Mouse (Mus musculus): ENCODE data around the gene Mapk8ip1. TPM values are rescaled to one million over a fixed set of nuclear protein-coding genes. Genes with fewer than 3 reads are reported as not detected.
"Not testable (repeated sequence)": the region's sequence is repeated elsewhere in the genome, so short reads cannot be mapped to it uniquely, and the experiment has no call there.

Gene Mapk8ip1
- total and polyA plus RNA-seq, 3 experiments: 0.05 to 0.22 TPM; not detected in 1

GRCm38 (mm10) chr2:92405687-92406086, 4.6 kb upstream of the Mapk8ip1 start:
- Histone ChIP-seq H3K4me3 (ENCODE audit: low read depth, low read length) (no peak overlapping the region), H3K27me3 (ENCODE audit: insufficient read depth, low read length) (peaks cover under 1% of the 10 kb centered on the region; the same call in 1 of the 2 replicates), H3K4me1 (ENCODE audit: insufficient read depth, low read depth, low read length) (peaks cover 4% of the 10 kb centered on the region; the same call in 1 of the 2 replicates), H3K9me3 (replicated peaks) (peaks cover 9% of the 10 kb centered on the region), H3K36me3 (replicated peaks) (peaks cover 86% of the 10 kb centered on the region)
- no peak for ATAC-seq (ENCODE audit: extremely low read depth, insufficient number of reproducible peaks, low FRiP score, poor library complexity, severe bottlenecking)
- no peak for DNase-seq (ENCODE audit: low spot score)
- TF ChIP-seq GATA2 (IDR thresholded peaks at IDR 0.05; ENCODE audit: borderline replicate concordance, low read depth, low read length): no peak
- no peak for TF ChIP-seq GATA1 (IDR thresholded peaks at IDR 0.05; ENCODE audit: borderline replicate concordance, low read length)
- TF ChIP-seq TAL1 (conservative IDR thresholded peaks at IDR 0.05; ENCODE audit: low read depth, low read length): no peak
- TF ChIP-seq POLR2AphosphoS5 (IDR thresholded peaks at IDR 0.05; ENCODE audit: insufficient replicate concordance, low read depth, low read length): no peak
- TF ChIP-seq CTCF (IDR thresholded peaks at IDR 0.05; ENCODE audit: low read depth, low read length): no peak

- Histone ChIP-seq H3K27me3 (ENCODE audit: insufficient read depth, low read length) (peaks cover 5% of the 10 kb centered on the region; the same call in 1 of the 2 replicates), H3K4me3 (ENCODE audit: low read depth, low read length) (no peak overlapping the region), H3K9me3 (replicated peaks) (peaks cover 14% of the 10 kb centered on the region), H3K36me3 (replicated peaks) (peaks cover 76% of the 10 kb centered on the region), H3K4me1 (ENCODE audit: insufficient read depth, low read depth, low read length) (peaks cover 4% of the 10 kb centered on the region; the same call in 1 of the 2 replicates)
- TF ChIP-seq POLR2AphosphoS5 (IDR thresholded peaks at IDR 0.05; ENCODE audit: insufficient replicate concordance, low read depth, low read length): no peak
- no peak for TF ChIP-seq TAL1 (conservative IDR thresholded peaks at IDR 0.05; ENCODE audit: low read depth, low read length)
- no peak for TF ChIP-seq GATA2 (IDR thresholded peaks at IDR 0.05; ENCODE audit: borderline replicate concordance, low read depth, low read length)
- no peak for TF ChIP-seq GATA1 (IDR thresholded peaks at IDR 0.05; ENCODE audit: borderline replicate concordance, low read length)
- TF ChIP-seq CTCF (IDR thresholded peaks at IDR 0.05; ENCODE audit: low read depth, low read length): no peak
- ATAC-seq (ENCODE audit: extremely low read depth, insufficient number of reproducible peaks, low FRiP score, poor library complexity, severe bottlenecking) (no peak), DNase-seq (ENCODE audit: low spot score) (no peak)
These were observed 3.7 kb upstream of the Mapk8ip1 start for GRCm38 (mm10) chr2:92404737-92405136.

GRCm38 (mm10) chr2:92403776-92404319, 2.8 kb upstream of the Mapk8ip1 start:
- TF ChIP-seq GATA2 (IDR thresholded peaks at IDR 0.05; ENCODE audit: borderline replicate concordance, low read depth, low read length) (no peak), POLR2AphosphoS5 (IDR thresholded peaks at IDR 0.05; ENCODE audit: insufficient replicate concordance, low read depth, low read length) (no peak), GATA1 (IDR thresholded peaks at IDR 0.05; ENCODE audit: borderline replicate concordance, low read length) (no peak), CTCF (IDR thresholded peaks at IDR 0.05; ENCODE audit: low read depth, low read length) (no peak), TAL1 (conservative IDR thresholded peaks at IDR 0.05; ENCODE audit: low read depth, low read length) (no peak)
- peaks cover 11% of the 10 kb centered on the region; the same call in 1 of the 2 replicates for H3K27me3 ChIP-seq (ENCODE audit: insufficient read depth, low read length)
- H3K4me1 ChIP-seq (ENCODE audit: insufficient read depth, low read depth, low read length): peaks cover 4% of the 10 kb centered on the region; the same call in 1 of the 2 replicates
- H3K36me3 ChIP-seq (replicated peaks): peaks cover 67% of the 10 kb centered on the region
- DNase-seq (ENCODE audit: low spot score) (no peak), ATAC-seq (ENCODE audit: extremely low read depth, insufficient number of reproducible peaks, low FRiP score, poor library complexity, severe bottlenecking) (no peak)
- H3K4me3 ChIP-seq (ENCODE audit: low read depth, low read length): no peak overlapping the region
- H3K9me3 ChIP-seq (replicated peaks): peaks cover 14% of the 10 kb centered on the region

GRCm38 (mm10) chr2:92402591-92403326, 1.7 kb upstream of the Mapk8ip1 start:
- Histone ChIP-seq H3K4me3 (ENCODE audit: low read depth, low read length) (no peak overlapping the region), H3K4me1 (ENCODE audit: insufficient read depth, low read depth, low read length) (0 out of 2 replicates have a peak, but pooled peaks cover 4% of the 10 kb centered on the region), H3K36me3 (replicated peaks) (peaks cover 56% of the 10 kb centered on the region), H3K27me3 (ENCODE audit: insufficient read depth, low read length) (peaks cover 11% of the 10 kb centered on the region; the same call in 1 of the 2 replicates), H3K9me3 (replicated peaks) (peaks cover 14% of the 10 kb centered on the region)
- no peak for ATAC-seq (ENCODE audit: extremely low read depth, insufficient number of reproducible peaks, low FRiP score, poor library complexity, severe bottlenecking)
- DNase-seq (ENCODE audit: low spot score): no peak
- TF ChIP-seq POLR2AphosphoS5 (IDR thresholded peaks at IDR 0.05; ENCODE audit: insufficient replicate concordance, low read depth, low read length) (no peak; the same call in 1 of the 2 replicates), GATA2 (IDR thresholded peaks at IDR 0.05; ENCODE audit: borderline replicate concordance, low read depth, low read length) (no peak), GATA1 (IDR thresholded peaks at IDR 0.05; ENCODE audit: borderline replicate concordance, low read length) (no peak), CTCF (IDR thresholded peaks at IDR 0.05; ENCODE audit: low read depth, low read length) (no peak), TAL1 (conservative IDR thresholded peaks at IDR 0.05; ENCODE audit: low read depth, low read length) (no peak)

GRCm38 (mm10) chr2:92400682-92401081, 381 bp downstream of the Mapk8ip1 start:
- peaks cover 35% of the 10 kb centered on the region for H3K36me3 ChIP-seq (replicated peaks)
- 0 out of 2 replicates have a peak, but pooled peaks cover 4% of the 10 kb centered on the region for H3K4me1 ChIP-seq (ENCODE audit: insufficient read depth, low read depth, low read length)
- H3K9me3 ChIP-seq (replicated peaks): peaks cover 14% of the 10 kb centered on the region
- H3K27me3 ChIP-seq (ENCODE audit: insufficient read depth, low read length): peaks cover 29% of the 10 kb centered on the region
- H3K4me3 ChIP-seq (ENCODE audit: low read depth, low read length): peak overlapping the region; percentile 14; the same call in 1 of the 2 replicates
- DNase-seq (ENCODE audit: low spot score) (no peak), ATAC-seq (ENCODE audit: extremely low read depth, insufficient number of reproducible peaks, low FRiP score, poor library complexity, severe bottlenecking) (no peak)
- TF ChIP-seq GATA1 (IDR thresholded peaks at IDR 0.05; ENCODE audit: borderline replicate concordance, low read length): no peak
- TF ChIP-seq TAL1 (conservative IDR thresholded peaks at IDR 0.05; ENCODE audit: low read depth, low read length): no peak
- no peak for TF ChIP-seq POLR2AphosphoS5 (IDR thresholded peaks at IDR 0.05; ENCODE audit: insufficient replicate concordance, low read depth, low read length)

GRCm38 (mm10) chr2:92399877-92400276, 1.2 kb downstream of the Mapk8ip1 start:
- ATAC-seq (ENCODE audit: extremely low read depth, insufficient number of reproducible peaks, low FRiP score, poor library complexity, severe bottlenecking); H3K4me3 ChIP-seq (ENCODE audit: low read depth, low read length); DNase-seq (ENCODE audit: low spot score); H3K4me1 ChIP-seq (ENCODE audit: insufficient read depth, low read depth, low read length): not testable (repeated sequence)
- Histone ChIP-seq H3K9me3 (replicated peaks) (peaks cover 14% of the 10 kb centered on the region), H3K36me3 (replicated peaks) (peaks cover 27% of the 10 kb centered on the region), H3K27me3 (ENCODE audit: insufficient read depth, low read length) (peaks cover 36% of the 10 kb centered on the region)
